Mouse (Mus musculus): ENCODE measurements around the gene Dhx37.

DNA sequence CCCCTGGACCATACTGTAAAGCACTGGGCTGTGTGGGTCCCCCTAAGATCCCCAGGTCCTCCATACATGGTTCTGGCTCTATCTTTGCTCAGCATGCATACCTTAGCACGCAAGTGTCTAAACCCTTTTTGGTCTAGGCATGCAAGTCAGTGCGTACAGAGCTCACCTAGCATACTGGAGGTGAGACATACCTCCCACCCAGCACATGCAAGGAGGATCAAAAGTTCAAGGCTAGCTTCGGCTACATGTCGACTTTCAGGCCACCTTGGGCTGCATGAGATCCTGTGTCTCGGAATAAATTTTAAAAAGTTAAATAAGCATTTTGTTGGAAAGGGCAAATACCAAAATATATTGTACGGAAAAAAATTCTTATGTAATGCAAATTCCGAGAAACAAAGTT lies 31.3 kb upstream of the Dhx37 start:
- TF ChIP-seq MAX (IDR thresholded peaks at IDR 0.05; ENCODE audit: low read length) (no peak), POLR2A (IDR thresholded peaks at IDR 0.05; ENCODE audit: control insufficient read depth in 1 of 2, insufficient read depth in 1 of 2, low read depth in 1 of 2, low read length in 2 of 2, poor library complexity in 1 of 2) (no peak)

Measured in MEL (cell line).